Mouse (Mus musculus) cerebellum, adult 2 months (tissue): ENCODE data around the gene Haus2. TPM values are rescaled to one million over a fixed set of nuclear protein-coding genes. Genes with fewer than 3 reads are reported as not detected.
A peak's percentile ranks its signal among the peaks of the same experiment; 100 is the strongest.
"Not testable (repeated sequence)": the region's sequence is repeated elsewhere in the genome, so short reads cannot be mapped to it uniquely, and the experiment has no call there.

Experiments used
- DNase-seq, 2 experiments: peaks; one replicate each; pipeline ENCODE4 v3.0.0; 2021
- H3K27ac ChIP-seq: fragments of 200-500 bp; 2 replicates; pipeline ENCODE4 v1.5.1; 2012; ENCODE audit warnings: low read length, control low read depth, inconsistent platforms; ENCODE audit not compliant: insufficient read depth
- H3K27me3 ChIP-seq: fragments of 200-500 bp; 2 replicates; pipeline ENCODE4 v1.6.1; 2012; ENCODE audit warnings: inconsistent platforms, mild to moderate bottlenecking, low read length, moderate library complexity; ENCODE audit not compliant: control insufficient read depth, insufficient read depth
- H3K4me1 ChIP-seq: fragments of 200-500 bp; 2 replicates; pipeline ENCODE4 v1.6.1; 2011; ENCODE audit warnings: low read length; ENCODE audit not compliant: control insufficient read depth, insufficient read depth
- H3K4me3 ChIP-seq: fragments of 200-500 bp; replicated peaks from 2 replicates; pipeline ENCODE3; 2011; ENCODE audit warnings: mild to moderate bottlenecking, low read depth, low read length, control low read depth; ENCODE audit not compliant: insufficient read depth
- CTCF ChIP-seq: fragments of 200-500 bp; IDR thresholded peaks from 2 replicates; pipeline ENCODE4 v1.5.1; 2011; ENCODE audit warnings: low read depth, mild to moderate bottlenecking, control low read depth, low read length, moderate library complexity, borderline replicate concordance; ENCODE audit not compliant: insufficient read depth
- POLR2A ChIP-seq: fragments of 200-500 bp; IDR thresholded peaks from 2 replicates; pipeline ENCODE4 v1.6.1; 2011; ENCODE audit warnings: low read length, control low read depth, borderline replicate concordance; ENCODE audit not compliant: insufficient read depth
- WGBS: fragments of 180-500 bp; shearing (Covaris S2); methylation state at CpG from one replicate; pipeline ENCODE4 v1.1.7; 2018; 5-methylcytosine and 5-hydroxymethylcytosine counted together
- polyA plus RNA-seq: library from polyadenylated mRNA; depleted of rRNA; stranded (reverse); fragments of >200 nt; gene quantifications from 2 replicates; pipeline ENCODE4 v1.2.3, GENCODE M21; 2012

The Haus2 gene
- polyA plus RNA-seq, 1 experiment = 15.9 TPM

DNA sequence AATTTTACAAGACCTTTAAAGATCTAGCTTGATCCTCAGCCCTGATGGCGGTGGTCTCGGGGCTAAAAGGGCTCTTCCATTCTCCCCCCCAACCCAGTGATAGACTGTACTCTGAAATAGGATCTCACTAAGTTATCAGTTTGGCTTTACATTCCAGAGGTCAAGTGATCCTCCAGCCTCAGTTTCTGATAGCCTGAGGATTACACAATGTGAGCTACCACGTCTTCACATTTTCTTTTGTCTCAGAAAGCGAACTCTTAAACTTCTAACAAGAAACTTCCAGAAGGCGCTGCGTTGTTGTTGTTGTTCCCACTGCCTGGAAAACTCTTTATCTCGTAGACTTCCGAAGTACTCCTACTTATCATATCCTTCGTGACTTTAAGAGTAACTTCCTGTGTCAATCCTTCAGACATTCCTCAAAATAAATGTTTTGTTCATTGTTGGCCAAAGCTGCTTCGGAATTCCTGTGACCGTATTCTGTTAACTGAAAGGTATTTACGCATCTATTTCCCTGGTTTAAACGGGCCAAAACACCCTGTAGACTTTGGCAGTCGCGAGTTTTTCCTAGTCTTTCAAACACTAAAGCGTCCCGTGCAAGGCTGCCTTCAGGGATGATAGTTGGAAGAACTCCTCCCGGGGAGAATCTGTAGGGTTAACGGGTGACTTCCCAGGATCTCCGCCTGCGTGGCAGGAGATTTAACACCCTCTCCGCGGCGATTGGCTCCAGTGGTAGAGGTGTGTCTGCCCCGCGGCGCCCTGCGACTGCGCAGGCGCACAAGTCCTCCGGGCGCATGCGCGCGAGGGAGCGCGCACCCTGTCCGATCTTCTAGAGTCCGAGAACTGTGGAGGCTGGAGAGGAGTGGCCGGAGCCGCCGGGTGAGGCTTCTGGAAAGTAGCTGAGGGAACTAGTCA, 42.0 kb upstream of the Haus2 start, which contains the start of gene Snap23:
Gene Snap23, plus strand, starts transcription at position 786 of the 912 bp plus-strand sequence.
- TF ChIP-seq CTCF = no peak
- peak; percentile 72; the same call in 1 of the 2 replicates for TF ChIP-seq POLR2A
- Histone ChIP-seq H3K27ac (peak within 1 kb of the TSS; percentile 49), H3K27me3 (no peaks in the 10 kb centered on the region), H3K4me1 (no peaks in the 10 kb centered on the region; the same call in 1 of the 2 replicates), H3K4me3 (peak within 1 kb of the TSS; percentile 95)
- 1% methylated on average over 42 of the region's 42 CpGs for WGBS
- DNase-seq = peak; percentile 97 to 98

DNA sequence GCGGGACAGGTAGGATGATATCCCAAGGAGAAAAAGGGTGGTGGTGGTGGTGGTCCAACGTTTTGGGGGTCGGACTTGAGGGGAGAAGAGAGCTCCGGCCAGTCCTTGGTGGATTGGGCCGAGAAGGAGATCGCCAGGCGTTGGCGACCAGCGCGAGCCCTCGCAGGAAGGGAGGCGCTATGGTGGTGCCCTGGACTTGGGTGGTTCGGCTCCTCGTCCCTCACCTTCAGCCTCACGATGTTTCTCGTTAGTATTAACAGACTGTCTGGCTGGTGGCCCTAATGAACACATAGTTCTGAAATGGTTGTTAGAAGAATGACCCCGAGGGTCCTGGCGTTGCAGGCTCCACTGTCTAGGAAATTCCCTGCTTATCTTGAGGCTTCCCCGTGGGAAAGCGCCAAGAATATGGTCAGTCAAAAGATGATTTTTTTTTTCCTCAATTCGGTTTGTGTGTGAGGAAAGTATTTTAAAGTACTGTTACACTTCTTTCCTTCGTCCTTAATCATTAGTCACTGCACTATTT, 41.3 kb upstream of the Haus2 start:
- no peak for DNase-seq
- H3K27ac ChIP-seq = peak overlapping the region; percentile 49
- WGBS = under 1% methylated on average over 22 of the region's 22 CpGs
- no peaks in the 10 kb centered on the region for H3K27me3 ChIP-seq
- H3K4me3 ChIP-seq = peak overlapping the region; percentile 95
- TF ChIP-seq POLR2A (no peak), CTCF (no peak)
- H3K4me1 ChIP-seq = no peaks in the 10 kb centered on the region; the same call in 1 of the 2 replicates

DNA sequence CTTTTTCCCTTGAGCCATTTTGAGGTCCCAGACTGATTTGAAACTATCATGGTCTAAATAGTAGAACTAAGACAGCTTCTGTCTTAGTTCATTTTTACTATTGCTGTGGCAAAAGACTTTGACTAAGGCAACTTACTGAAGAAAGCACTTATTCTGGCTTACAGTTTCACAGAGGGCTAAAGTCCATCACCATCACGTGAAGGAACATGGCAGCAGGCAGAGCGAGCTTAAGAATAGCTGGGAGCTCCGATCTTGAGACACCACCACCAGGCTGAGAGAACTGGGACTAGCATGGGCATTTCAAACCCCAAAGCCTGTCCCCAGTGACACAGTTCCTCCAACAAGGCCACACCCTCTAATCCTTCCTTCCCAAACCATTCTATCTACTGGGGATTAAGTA, 38.1 kb upstream of the Haus2 start:
- DNase-seq = no peak
- Histone ChIP-seq H3K4me3 (no peak overlapping the region), H3K4me1 (no peaks in the 10 kb centered on the region; the same call in 1 of the 2 replicates), H3K27me3 (no peaks in the 10 kb centered on the region), H3K27ac (no peak overlapping the region)
- WGBS = 95% methylated on average over 3 of the region's 3 CpGs
- TF ChIP-seq CTCF = no peak

DNA sequence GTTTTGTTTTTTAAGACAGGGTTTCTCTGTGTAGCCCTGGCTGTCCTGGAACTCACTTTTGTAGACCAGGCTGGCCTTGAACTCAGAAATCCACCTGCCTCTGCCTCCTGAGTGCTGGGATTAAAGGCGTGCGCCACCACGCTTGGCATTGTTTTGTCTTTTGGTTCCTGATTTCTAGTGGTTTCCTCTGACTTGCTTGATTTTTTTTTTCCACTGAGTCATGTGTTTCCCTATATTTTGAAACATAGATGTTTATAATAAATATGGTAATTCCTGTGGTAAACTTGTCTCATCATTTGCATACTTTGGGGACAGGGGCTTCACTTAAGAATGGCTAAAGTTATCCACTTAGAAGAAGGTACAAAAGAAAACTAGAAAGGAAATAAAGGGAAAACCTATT, 37.0 kb upstream of the Haus2 start:
- 94% methylated on average over 3 of the region's 3 CpGs for WGBS
- not testable (repeated sequence) for H3K27ac ChIP-seq, H3K27me3 ChIP-seq, H3K4me3 ChIP-seq, DNase-seq, H3K4me1 ChIP-seq

DNA sequence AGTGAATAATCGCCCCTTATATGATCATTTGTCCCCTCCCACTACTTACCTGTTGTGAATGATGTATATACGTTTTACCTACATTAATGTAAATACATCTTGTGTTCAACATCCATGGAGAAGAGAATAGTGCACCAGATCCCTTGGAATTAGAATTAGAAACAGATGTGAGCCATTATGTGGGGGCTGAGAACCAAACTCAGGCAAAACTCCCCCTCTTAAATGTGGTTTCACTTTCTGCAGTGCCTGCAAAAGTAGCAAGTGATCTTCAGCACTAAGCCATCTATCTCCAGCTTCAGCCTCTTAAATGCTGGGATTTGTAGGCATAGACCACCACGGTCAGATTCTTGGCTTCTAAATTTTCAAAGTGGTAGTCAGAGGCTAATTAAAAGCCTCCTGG, 34.1 kb upstream of the Haus2 start:
- no peak overlapping the region for H3K27ac ChIP-seq

DNA sequence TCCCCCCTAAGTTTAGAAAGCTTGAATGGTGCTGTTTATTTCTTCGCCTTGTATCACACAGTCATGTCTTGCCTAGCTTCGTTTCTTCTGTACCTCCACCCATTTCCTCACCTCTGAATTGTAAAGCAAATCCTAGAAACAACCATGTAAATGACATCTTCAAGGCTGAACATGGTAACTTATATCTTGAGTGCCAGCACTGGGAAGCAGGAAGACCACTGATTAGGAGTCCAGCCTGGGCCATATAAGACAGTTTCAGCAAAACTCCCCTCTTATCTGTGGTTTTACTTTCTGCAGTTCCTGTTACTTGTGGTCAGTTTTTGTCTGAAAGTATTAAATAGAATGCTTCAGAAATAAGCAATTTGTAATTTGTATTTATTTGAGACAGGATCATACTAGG, 33.2 kb upstream of the Haus2 start:
- WGBS = 88% methylated on average over 2 of the region's 2 CpGs
- no peak overlapping the region for H3K4me3 ChIP-seq
- no peak for TF ChIP-seq POLR2A
- no peak for TF ChIP-seq CTCF
- H3K27ac ChIP-seq = no peak overlapping the region
- no peaks in the 10 kb centered on the region for H3K4me1 ChIP-seq
- DNase-seq = no peak
- H3K27me3 ChIP-seq = no peaks in the 10 kb centered on the region

More for the DNA sequence above, 34.1 kb upstream of the Haus2 start:
- TF ChIP-seq POLR2A = no peak
- TF ChIP-seq CTCF = no peak
- Histone ChIP-seq H3K4me1 (no peaks in the 10 kb centered on the region), H3K4me3 (no peak overlapping the region), H3K27me3 (no peaks in the 10 kb centered on the region)
- 91% methylated on average over 3 of the region's 3 CpGs for WGBS
- no peak for DNase-seq

DNA sequence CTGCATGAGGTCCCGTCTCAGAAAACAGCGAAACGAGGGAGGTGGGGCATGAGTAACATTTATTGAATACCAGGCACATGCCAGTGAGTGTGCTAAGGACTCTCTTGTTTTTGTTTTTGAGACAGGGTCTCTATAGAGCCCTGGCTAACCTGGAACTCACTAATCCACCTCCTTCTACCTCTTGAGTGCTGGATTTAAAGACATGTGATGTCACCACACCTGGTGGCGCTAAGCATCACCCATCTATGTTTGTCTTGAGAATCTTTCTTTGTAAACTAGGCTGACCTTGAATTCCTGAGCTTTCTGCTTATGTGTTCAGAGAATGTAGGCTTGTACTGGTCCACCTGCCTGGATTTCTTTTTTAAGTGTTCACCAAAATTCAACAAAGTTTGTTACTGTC, 31.4 kb upstream of the Haus2 start:
- Histone ChIP-seq H3K4me1 (no peaks in the 10 kb centered on the region), H3K27me3 (no peaks in the 10 kb centered on the region), H3K27ac (no peak overlapping the region), H3K4me3 (no peak overlapping the region)
- 77% methylated on average over 4 of the region's 4 CpGs for WGBS
- DNase-seq = no peak
- TF ChIP-seq POLR2A = no peak
- no peak for TF ChIP-seq CTCF

DNA sequence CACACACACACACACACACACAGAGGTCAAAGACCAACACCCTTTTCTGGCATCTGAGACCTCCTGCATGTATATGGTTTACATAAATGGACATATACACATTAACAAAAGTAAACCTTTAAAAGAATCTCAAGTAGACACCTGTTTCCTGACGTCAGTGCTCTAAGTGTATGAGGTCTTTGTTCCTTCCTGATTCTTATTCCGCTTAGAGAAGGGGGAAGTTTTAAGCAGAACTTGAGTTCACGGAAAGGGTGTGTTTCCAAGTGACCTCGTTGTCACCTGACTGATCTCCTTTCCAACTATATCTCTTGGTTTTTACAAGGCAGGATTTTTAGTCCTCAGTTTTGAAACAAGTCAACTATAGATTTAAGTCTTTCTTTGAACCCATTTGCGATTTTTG, 30.9 kb upstream of the Haus2 start:
- TF ChIP-seq POLR2A (no peak), CTCF (no peak)
- H3K4me1 ChIP-seq = no peaks in the 10 kb centered on the region
- no peak overlapping the region for H3K4me3 ChIP-seq
- 83% methylated on average over 5 of the region's 5 CpGs for WGBS
- no peak overlapping the region for H3K27ac ChIP-seq
- no peak for DNase-seq
- no peaks in the 10 kb centered on the region for H3K27me3 ChIP-seq
